Mouse (Mus musculus) liver, adult 2 months (tissue): ENCODE measurements around the gene Ncstn. TPM values are rescaled to one million over a fixed set of nuclear protein-coding genes. Genes with fewer than 3 reads are reported as not detected.
A peak's percentile ranks its signal among the peaks of the same experiment; 100 is the strongest.

Source experiments
- DNase-seq: peaks from one replicate; pipeline ENCODE4 v3.0.0-alpha.2; 2011; ENCODE audit warnings: low read depth, low spot score; ENCODE audit errors: extremely low read depth
- H3K27ac ChIP-seq: fragments of 200-500 bp; replicated peaks from 2 replicates; pipeline ENCODE4 v1.5.1; 2012; ENCODE audit warnings: low read depth, mild to moderate bottlenecking, control low read depth, inconsistent platforms, low read length; ENCODE audit not compliant: insufficient read depth
- H3K27me3 ChIP-seq: fragments of 200-500 bp; 2 replicates; pipeline ENCODE4 v1.6.1; 2012; ENCODE audit warnings: mild to moderate bottlenecking, moderate library complexity, low read length, inconsistent platforms; ENCODE audit not compliant: control insufficient read depth, insufficient read depth
- H3K36me3 ChIP-seq: fragments of 200-500 bp; 2 replicates; pipeline ENCODE4 v1.6.1; 2012; ENCODE audit warnings: low read length, inconsistent platforms; ENCODE audit not compliant: control insufficient read depth, insufficient read depth
- H3K4me1 ChIP-seq: fragments of 200-500 bp; 2 replicates; pipeline ENCODE4 v1.6.1; 2011; ENCODE audit warnings: low read length; ENCODE audit not compliant: control insufficient read depth, insufficient read depth
- H3K4me3 ChIP-seq: fragments of 200-500 bp; 2 replicates; pipeline ENCODE4 v1.5.1; 2011; ENCODE audit warnings: low read depth, mild to moderate bottlenecking, control low read depth, low read length, moderate library complexity; ENCODE audit not compliant: insufficient read depth
- H3K79me2 ChIP-seq: fragments of 200-500 bp; 2 replicates; pipeline ENCODE4 v1.6.1; 2012; ENCODE audit warnings: inconsistent platforms, mild to moderate bottlenecking, low read length, moderate library complexity; ENCODE audit not compliant: control insufficient read depth, insufficient read depth
- H3K9ac ChIP-seq: fragments of 200-500 bp; 2 replicates; pipeline ENCODE4 v1.6.1; 2012; ENCODE audit warnings: low read depth, mild to moderate bottlenecking, control low read depth, inconsistent platforms, low read length
- CTCF ChIP-seq: fragments of 200-500 bp; IDR thresholded peaks from 2 replicates; pipeline ENCODE4 v1.5.1; 2011; ENCODE audit warnings: low read depth, low read length, control low read depth
- POLR2A ChIP-seq: fragments of 200-500 bp; IDR thresholded peaks from 2 replicates; pipeline ENCODE4 v1.6.1; 2011; ENCODE audit warnings: low read length, control low read depth; ENCODE audit not compliant: insufficient read depth; ENCODE audit errors: extremely low read depth
- WGBS: fragments of 180-500 bp; shearing (Covaris S2); methylation state at CpG from one replicate; pipeline ENCODE4 v1.1.7; 2018; 5-methylcytosine and 5-hydroxymethylcytosine counted together
- polyA plus RNA-seq: library from polyadenylated mRNA; depleted of rRNA; stranded (reverse); fragments of >200 nt; gene quantifications from 2 replicates; pipeline ENCODE4 v1.2.3, GENCODE M21; 2012
- total RNA-seq: library from RNA; depleted of rRNA; stranded (reverse); fragments of >200 nt; gene quantifications from 2 replicates; pipeline ENCODE4 v1.2.3, GENCODE M21; 2014

Gene Ncstn
- total and polyA plus RNA-seq, 2 experiments, result 28.9 to 50.1 TPM

DNA sequence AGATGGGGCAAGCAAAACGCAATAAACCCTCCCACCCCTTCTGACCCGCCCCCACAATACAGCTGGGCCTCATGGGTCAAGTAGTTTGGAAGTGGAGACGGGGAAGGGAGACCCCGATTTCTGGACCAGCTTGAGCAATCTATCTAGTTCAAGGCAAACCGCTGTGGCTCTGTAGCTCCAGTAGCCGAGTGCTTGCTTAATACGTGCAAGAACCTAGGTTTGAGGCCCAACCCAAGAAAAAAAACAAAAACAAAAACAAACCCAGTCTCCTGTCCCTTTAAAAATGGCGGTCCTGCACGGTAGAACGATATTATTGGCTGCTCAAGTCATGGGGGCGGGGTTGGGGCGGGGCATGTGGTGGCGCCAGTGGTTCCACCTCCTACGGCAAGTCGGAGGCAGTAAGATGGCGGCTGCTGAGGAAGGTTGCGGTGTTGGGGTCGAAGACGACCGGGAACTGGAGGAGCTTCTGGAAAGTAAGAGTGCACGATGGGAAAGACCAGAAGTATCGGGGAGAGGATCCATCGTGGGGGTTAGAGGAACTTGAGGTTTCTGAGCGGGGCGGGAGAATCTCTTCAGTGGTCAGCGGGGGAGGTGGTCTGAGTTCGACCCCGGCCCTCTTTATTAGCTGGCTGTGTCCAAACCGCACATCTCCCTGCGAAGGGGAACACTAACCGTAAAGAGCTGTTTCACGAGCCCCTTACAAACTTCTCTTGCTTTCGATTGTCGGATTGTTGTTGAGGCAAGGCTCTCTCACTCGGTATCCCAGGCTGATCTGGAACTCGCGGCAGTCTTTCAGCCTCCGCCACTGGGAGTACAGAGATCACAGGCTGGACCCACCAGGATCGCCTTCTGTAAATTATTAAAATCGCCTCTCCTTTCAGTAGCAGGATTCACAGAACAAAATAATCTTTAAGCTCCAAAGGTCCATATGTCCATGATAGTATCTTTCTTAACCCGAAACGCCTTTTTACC lies 44.1 kb upstream of the Ncstn start, which contains the start of gene Pex19:
Pex19 (plus strand) TSS at position 380 of the 972 bp plus-strand sequence.
- Histone ChIP-seq H3K27ac (peak within 1 kb of the TSS; percentile 98), H3K4me3 (peak within 1 kb of the TSS; percentile 79), H3K4me1 (no peaks in the 10 kb centered on the region; the same call in 1 of the 2 replicates), H3K9ac (peak within 1 kb of the TSS; percentile 77), H3K79me2 (no peaks in the 10 kb centered on the region; the same call in 1 of the 2 replicates), H3K27me3 (no peaks in the 10 kb centered on the region), H3K36me3 (peaks cover 37% of the 10 kb centered on the region)
- peak; percentile 78 for DNase-seq
- TF ChIP-seq POLR2A, result peak; percentile 75
- TF ChIP-seq CTCF, result no peak
- WGBS, result 1% methylated on average over 42 of the region's 42 CpGs

DNA sequence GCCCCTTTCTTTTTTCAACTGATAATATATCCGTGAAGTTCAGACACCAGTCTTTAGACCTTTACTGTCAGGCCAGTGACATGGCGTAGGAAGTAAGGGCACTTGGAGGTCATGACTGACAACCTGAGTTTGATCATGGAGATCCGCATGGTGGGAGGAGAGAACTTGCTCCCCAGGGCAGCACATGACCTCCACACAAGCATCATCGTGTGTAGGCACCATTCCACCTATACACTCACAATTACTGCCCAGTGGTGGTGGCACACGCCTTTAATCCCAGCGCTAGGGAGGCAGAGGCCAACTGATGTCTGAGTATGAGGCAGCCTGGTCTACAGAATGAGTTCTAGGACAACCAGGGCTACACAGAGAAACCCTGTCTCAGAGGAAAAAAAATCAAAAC lies 42.0 kb upstream of the Ncstn start:
- no peak for DNase-seq
- Histone ChIP-seq H3K79me2 (no peaks in the 10 kb centered on the region; the same call in 1 of the 2 replicates), H3K9ac (no peak overlapping the region), H3K36me3 (peaks cover 40% of the 10 kb centered on the region), H3K4me3 (no peak overlapping the region), H3K27me3 (no peaks in the 10 kb centered on the region), H3K4me1 (no peaks in the 10 kb centered on the region; the same call in 1 of the 2 replicates), H3K27ac (no peak overlapping the region)
- WGBS, result 76% methylated on average over 6 of the region's 6 CpGs
- no peak for TF ChIP-seq POLR2A
- no peak for TF ChIP-seq CTCF

DNA sequence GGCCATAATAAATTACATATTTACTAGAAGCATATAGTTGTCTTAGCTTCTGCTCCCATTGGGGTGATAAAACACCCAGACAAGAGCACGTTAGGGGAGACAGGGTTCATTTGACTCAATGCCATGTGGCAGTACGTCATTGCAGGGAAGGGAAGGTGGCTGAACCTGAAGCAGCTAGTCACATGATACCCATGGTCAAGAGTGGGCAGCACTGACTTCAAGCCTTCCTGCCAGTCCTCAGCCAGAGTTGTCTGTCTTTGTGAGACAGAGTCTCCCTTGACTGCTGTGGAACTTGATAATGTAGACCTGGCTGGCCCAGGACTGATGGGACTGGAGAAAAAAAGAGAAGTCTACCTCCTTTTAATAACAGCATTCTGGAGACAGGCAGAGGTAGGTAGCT lies 40.1 kb upstream of the Ncstn start:
- no peaks in the 10 kb centered on the region for H3K79me2 ChIP-seq
- H3K4me3 ChIP-seq, result no peak overlapping the region
- no peak overlapping the region for H3K9ac ChIP-seq
- H3K4me1 ChIP-seq, result no peaks in the 10 kb centered on the region; the same call in 1 of the 2 replicates
- peak; percentile 25 for DNase-seq
- H3K27me3 ChIP-seq, result no peaks in the 10 kb centered on the region
- H3K36me3 ChIP-seq, result peaks cover 43% of the 10 kb centered on the region
- TF ChIP-seq POLR2A (no peak), CTCF (no peak)
- no peak overlapping the region for H3K27ac ChIP-seq
- 40% methylated on average over 2 of the region's 2 CpGs for WGBS

DNA sequence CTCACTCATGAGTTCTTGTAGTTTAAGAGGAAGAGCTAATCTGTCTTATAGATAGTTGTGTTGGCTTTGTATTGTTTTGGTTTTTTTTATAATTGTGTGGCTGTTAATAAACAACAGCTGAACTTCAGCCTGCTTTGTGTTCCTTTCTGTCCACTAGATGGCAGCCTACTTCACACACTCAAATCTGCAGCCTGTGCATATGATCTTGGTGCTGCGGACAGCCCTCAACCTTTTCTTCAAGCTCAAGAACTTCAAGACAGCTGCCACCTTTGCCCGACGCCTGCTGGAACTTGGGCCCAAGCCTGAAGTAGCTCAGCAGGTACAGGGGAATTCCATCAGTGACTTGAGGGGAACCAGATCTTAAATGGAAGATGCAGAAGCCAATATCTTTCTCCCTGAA lies 37.1 kb upstream of the Ncstn start:
- H3K79me2 ChIP-seq, result no peaks in the 10 kb centered on the region
- no peak overlapping the region for H3K9ac ChIP-seq
- no peaks in the 10 kb centered on the region for H3K27me3 ChIP-seq
- H3K27ac ChIP-seq, result no peak overlapping the region
- DNase-seq, result peak; percentile 67
- no peaks in the 10 kb centered on the region for H3K4me1 ChIP-seq
- peak; percentile 65 for TF ChIP-seq CTCF
- TF ChIP-seq POLR2A, result no peak
- 54% methylated on average over 3 of the region's 3 CpGs for WGBS
- peaks cover 69% of the 10 kb centered on the region for H3K36me3 ChIP-seq
- no peak overlapping the region for H3K4me3 ChIP-seq

DNA sequence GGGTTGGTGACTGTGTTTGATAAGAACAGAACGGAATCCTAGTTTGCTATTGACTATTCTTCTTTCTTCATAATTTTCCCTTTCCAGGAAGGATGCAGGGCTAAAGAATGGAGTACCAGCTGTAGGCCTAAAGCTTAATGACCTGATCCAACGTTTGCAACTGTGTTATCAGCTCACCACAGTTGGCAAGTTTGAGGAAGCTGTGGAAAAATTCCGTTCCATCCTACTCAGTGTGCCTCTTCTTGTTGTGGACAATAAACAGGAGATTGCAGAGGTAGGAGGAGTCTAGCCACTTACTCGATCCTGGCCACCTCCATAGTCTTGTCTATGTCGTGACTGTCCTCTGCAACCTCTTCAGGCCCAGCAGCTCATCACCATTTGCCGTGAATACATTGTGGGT lies 36.5 kb upstream of the Ncstn start:
- no peaks in the 10 kb centered on the region for H3K27me3 ChIP-seq
- H3K4me1 ChIP-seq, result no peaks in the 10 kb centered on the region
- H3K27ac ChIP-seq, result no peak overlapping the region
- 71% methylated on average over 6 of the region's 6 CpGs for WGBS
- H3K36me3 ChIP-seq, result peaks cover 75% of the 10 kb centered on the region
- no peak overlapping the region for H3K9ac ChIP-seq
- DNase-seq, result no peak
- no peak for TF ChIP-seq CTCF
- TF ChIP-seq POLR2A, result no peak
- H3K79me2 ChIP-seq, result no peaks in the 10 kb centered on the region
- no peak overlapping the region for H3K4me3 ChIP-seq
